Mouse (Mus musculus) spleen, postnatal 36 days (tissue): ENCODE results near the gene Zswim5.

Source experiments
- DNase-seq, 2 experiments: peaks; one replicate each; pipeline ENCODE4 v3.0.0; 2022; ENCODE audit warnings: low spot score in 2 of 2, mixed read lengths in 1 of 2

The Zswim5 gene

GRCm38 (mm10) chr4:117005611-117006400 is 128.6 kb downstream of the Zswim5 start:
- DNase-seq = no peak

- DNase-seq = no peak
Measured at GRCm38 (mm10) chr4:117007058-117007457, 129.9 kb downstream of the Zswim5 start.

GRCm38 (mm10) chr4:117010231-117010630 is 133.1 kb downstream of the Zswim5 start:
- DNase-seq = no peak

- no peak for DNase-seq
Measured at GRCm38 (mm10) chr4:117013596-117013995, 136.4 kb downstream of the Zswim5 start.

- DNase-seq = no peak
Measured at GRCm38 (mm10) chr4:117014901-117015415, 137.8 kb downstream of the Zswim5 start.

- DNase-seq = no peak
Measured at GRCm38 (mm10) chr4:117017738-117018137, 140.6 kb downstream of the Zswim5 start.

GRCm38 (mm10) chr4:117018327-117018726 is 141.2 kb downstream of the Zswim5 start:
- no peak for DNase-seq

GRCm38 (mm10) chr4:117019206-117020134 is 142.3 kb downstream of the Zswim5 start, which contains the start of gene Eif2b3:
Gene Eif2b3 (plus strand): TSS chr4:117019402.
- DNase-seq = peak; percentile 89 to 90

GRCm38 (mm10) chr4:117023469-117023868 is 146.3 kb downstream of the Zswim5 start:
- DNase-seq = no peak

- DNase-seq = peak; percentile 11 to 17
Measured at GRCm38 (mm10) chr4:117031105-117031504, 153.9 kb downstream of the Zswim5 start.
